Mouse (Mus musculus): ENCODE results near the gene Map3k5. TPM values are rescaled to one million over a fixed set of nuclear protein-coding genes. Genes with fewer than 3 reads are reported as not detected.

The Map3k5 gene
- total and polyA plus RNA-seq, 3 experiments, result 15.8 to 31.0 (median 27.6) TPM

GRCm38 (mm10) chr10:20157021-20157726, 222.9 kb downstream of the Map3k5 start:
- dilution Hi-C loops (cut with MboI; ENCODE audit: extremely low pct_ligation_motif_present, extremely low pct_unique_long_range_greater_than_20kb, low sequenced_read_pairs) (no loop called here), in situ Hi-C loops (cut with MboI; ENCODE audit: low pct_ligation_motif_present, low pct_unique_long_range_greater_than_20kb, low sequenced_read_pairs) (no loop called here)
- Histone ChIP-seq H3K4me2 (ENCODE audit: insufficient read depth, low read depth, poor library complexity, severe bottlenecking) (no peak overlapping the region), H3K27ac (ENCODE audit: insufficient read depth, low read depth) (no peak overlapping the region), H3K27me3 (replicated peaks) (no peaks in the 10 kb centered on the region), H3K79me2 (replicated peaks; ENCODE audit: control insufficient read depth, extremely low read depth, insufficient read depth, poor library complexity, severe bottlenecking) (no peaks in the 10 kb centered on the region), H3K4me1 (ENCODE audit: control insufficient read depth in 1 of 2, insufficient read depth in 2 of 2) (no peaks in the 10 kb centered on the region), H3K9ac (ENCODE audit: insufficient read depth, low read depth) (no peak overlapping the region), H3K4me3 (replicated peaks in 1 of 3; ENCODE audit: low read depth in 2 of 3, low read length in 2 of 3, poor library complexity in 1 of 3) (no peak overlapping the region), H3K9me3 (replicated peaks; ENCODE audit: low read length) (no peaks in the 10 kb centered on the region), H3K36me3 (replicated peaks in 1 of 2; ENCODE audit: control insufficient read depth in 1 of 2, insufficient read depth in 1 of 2, low read length in 1 of 2) (no peaks in the 10 kb centered on the region)
- DNase-seq (ENCODE audit: extremely low read depth), result no peak
- no peak for TF ChIP-seq MAZ (IDR thresholded peaks at IDR 0.05; ENCODE audit: low read depth, low read length)
- TF ChIP-seq SIN3A (IDR thresholded peaks at IDR 0.05; ENCODE audit: low read length), result no peak

- in situ Hi-C loops (cut with MboI; ENCODE audit: low pct_ligation_motif_present, low pct_unique_long_range_greater_than_20kb, low sequenced_read_pairs) (no loop called here), dilution Hi-C loops (cut with MboI; ENCODE audit: extremely low pct_ligation_motif_present, extremely low pct_unique_long_range_greater_than_20kb, low sequenced_read_pairs) (no loop called here)
- Histone ChIP-seq H3K4me2 (ENCODE audit: insufficient read depth, low read depth, poor library complexity, severe bottlenecking) (no peak overlapping the region), H3K27me3 (replicated peaks) (no peaks in the 10 kb centered on the region), H3K79me2 (replicated peaks; ENCODE audit: control insufficient read depth, extremely low read depth, insufficient read depth, poor library complexity, severe bottlenecking) (no peaks in the 10 kb centered on the region), H3K4me1 (ENCODE audit: control insufficient read depth in 1 of 2, insufficient read depth in 2 of 2) (no peaks in the 10 kb centered on the region), H3K9me3 (replicated peaks; ENCODE audit: low read length) (no peaks in the 10 kb centered on the region), H3K36me3 (replicated peaks in 1 of 2; ENCODE audit: control insufficient read depth in 1 of 2, insufficient read depth in 1 of 2, low read length in 1 of 2) (no peaks in the 10 kb centered on the region), H3K27ac (ENCODE audit: insufficient read depth, low read depth) (no peak overlapping the region), H3K4me3 (replicated peaks in 1 of 3; ENCODE audit: low read depth in 2 of 3, low read length in 2 of 3, poor library complexity in 1 of 3) (no peak overlapping the region), H3K9ac (ENCODE audit: insufficient read depth, low read depth) (no peak overlapping the region)
- no peak for TF ChIP-seq NRF1 (IDR thresholded peaks at IDR 0.05; ENCODE audit: low read depth, low read length)
- TF ChIP-seq JUN (IDR thresholded peaks at IDR 0.05; ENCODE audit: insufficient read depth, low read depth, low read length), result no peak
- TF ChIP-seq MXI1 (IDR thresholded peaks at IDR 0.05; ENCODE audit: low read depth, low read length), result no peak
- no peak for TF ChIP-seq SMC3 (IDR thresholded peaks at IDR 0.05; ENCODE audit: low read depth, low read length)
- TF ChIP-seq ELF1 (IDR thresholded peaks at IDR 0.05; ENCODE audit: low read depth, low read length), result no peak
- no peak for DNase-seq (ENCODE audit: extremely low read depth)
These were observed 224.5 kb downstream of the Map3k5 start for GRCm38 (mm10) chr10:20158756-20159155.

- no peaks in the 10 kb centered on the region for H3K4me1 ChIP-seq (ENCODE audit: control insufficient read depth in 1 of 2, insufficient read depth in 2 of 2)
- no peak overlapping the region for H3K4me2 ChIP-seq (ENCODE audit: insufficient read depth, low read depth, poor library complexity, severe bottlenecking)
- H3K27ac ChIP-seq (ENCODE audit: insufficient read depth, low read depth), result no peak overlapping the region
- TF ChIP-seq MAFK (IDR thresholded peaks at IDR 0.05; ENCODE audit: insufficient replicate concordance, low read length) (no peak), NELFE (IDR thresholded peaks at IDR 0.05; ENCODE audit: low read depth, low read length) (no peak), ZNF384 (IDR thresholded peaks at IDR 0.05; ENCODE audit: low read depth, low read length) (no peak), CTCF (conservative IDR thresholded peaks at IDR 0.05 in 1 of 2, IDR thresholded peaks at IDR 0.05 in 1 of 2; ENCODE audit: low read depth in 2 of 2, low read length in 2 of 2) (no peak), MAX (IDR thresholded peaks at IDR 0.05; ENCODE audit: low read length) (no peak), ZC3H11A (IDR thresholded peaks at IDR 0.05; ENCODE audit: low read depth, low read length) (no peak), BHLHE40 (IDR thresholded peaks at IDR 0.05; ENCODE audit: low read depth, low read length) (no peak), MEF2A (IDR thresholded peaks at IDR 0.05; ENCODE audit: borderline replicate concordance, low read depth, low read length) (no peak)
- H3K36me3 ChIP-seq (replicated peaks in 1 of 2; ENCODE audit: control insufficient read depth in 1 of 2, insufficient read depth in 1 of 2, low read length in 1 of 2), result no peaks in the 10 kb centered on the region
- no peaks in the 10 kb centered on the region for H3K9me3 ChIP-seq (replicated peaks; ENCODE audit: low read length)
- H3K27me3 ChIP-seq (replicated peaks), result no peaks in the 10 kb centered on the region
- H3K9ac ChIP-seq (ENCODE audit: insufficient read depth, low read depth), result no peak overlapping the region
- in situ Hi-C loops (cut with MboI; ENCODE audit: low pct_ligation_motif_present, low pct_unique_long_range_greater_than_20kb, low sequenced_read_pairs) (no loop called here), dilution Hi-C loops (cut with MboI; ENCODE audit: extremely low pct_ligation_motif_present, extremely low pct_unique_long_range_greater_than_20kb, low sequenced_read_pairs) (no loop called here)
- H3K79me2 ChIP-seq (replicated peaks; ENCODE audit: control insufficient read depth, extremely low read depth, insufficient read depth, poor library complexity, severe bottlenecking), result no peaks in the 10 kb centered on the region
- DNase-seq (ENCODE audit: extremely low read depth), result no peak
- no peak overlapping the region for H3K4me3 ChIP-seq (replicated peaks in 1 of 3; ENCODE audit: low read depth in 2 of 3, low read length in 2 of 3, poor library complexity in 1 of 3)
These were observed 225.0 kb downstream of the Map3k5 start for GRCm38 (mm10) chr10:20159308-20159707.

Measured in CH12.LX (cell line).